Comparison of ENCODE assay signal across 7 mouse cellular contexts in the genomic region with DNA sequence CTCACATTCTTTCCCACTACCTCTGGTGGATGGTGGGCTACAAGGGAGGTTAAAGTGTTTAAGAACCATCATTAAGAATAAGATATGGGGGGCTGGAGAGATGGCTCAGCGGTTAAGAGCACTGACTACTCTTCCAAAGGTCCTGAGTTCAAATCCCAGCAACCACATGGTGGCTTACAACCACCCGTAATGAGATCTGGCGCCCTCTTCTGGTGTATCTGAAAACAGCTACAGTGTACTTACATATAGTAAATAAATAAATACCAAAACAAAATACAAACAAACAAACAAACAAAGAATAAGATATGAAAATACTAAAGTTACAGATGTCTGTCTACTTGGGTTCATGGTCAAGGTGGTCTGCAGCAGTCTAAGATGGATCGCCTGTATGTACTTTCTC. TPM values are rescaled to one million over a fixed set of nuclear protein-coding genes. Genes with fewer than 3 reads are reported as not detected.
DNase-seq lines count a peak whose midpoint lies in the region; ATAC-seq and TF ChIP-seq lines count a peak whose summit lies in the region.
"Not testable (repeated sequence)": the region's sequence is repeated elsewhere in the genome, so short reads cannot be mapped to it uniquely, and the experiment has no call there.

No protein-coding gene starts in this region.

- not testable (repeated sequence) for H3K36me3 ChIP-seq in E14TG2a.4 (ENCODE audit: insufficient read depth, low read length); heart, adult 2 months (ENCODE audit: control insufficient read depth, insufficient read depth, low read length); liver, postnatal 0 days (replicated peaks; ENCODE audit: insufficient read depth, low read length); midbrain, postnatal 0 days (ENCODE audit: insufficient read depth, low read length); spleen, adult 2 months (ENCODE audit: control insufficient read depth, insufficient read depth, low read length)

- TF ChIP-seq CTCF in E14TG2a.4 (conservative IDR thresholded peaks at IDR 0.05; ENCODE audit: low read length) = peak; percentile 30; the same call in 1 of the 2 replicates
- peak; percentile 52 for TF ChIP-seq CTCF in heart, adult 2 months (IDR thresholded peaks at IDR 0.05)
- peak; percentile 27 for TF ChIP-seq CTCF in left cerebral cortex, adult 2 months (IDR thresholded peaks at IDR 0.05)
- peak; percentile 29; the same call in 1 of the 2 replicates for TF ChIP-seq CTCF in liver, postnatal 0 days (IDR thresholded peaks at IDR 0.05; ENCODE audit: low read depth)
- TF ChIP-seq CTCF in midbrain, postnatal 0 days (IDR thresholded peaks at IDR 0.05) = 0 out of 2 replicates have a peak, but pooled peaks have one; percentile 5
- not testable (repeated sequence) for TF ChIP-seq CTCF in spleen, adult 2 months (IDR thresholded peaks at IDR 0.05; ENCODE audit: extremely low read depth, insufficient read depth, insufficient read length, insufficient replicate concordance)

- not testable (repeated sequence) for TF ChIP-seq POLR2A in heart, adult 2 months (IDR thresholded peaks at IDR 0.05; ENCODE audit: insufficient read depth, low read depth, low read length); spleen, adult 2 months (IDR thresholded peaks at IDR 0.05; ENCODE audit: low read depth, low read length)

- TF ChIP-seq EP300 in heart, adult 2 months (IDR thresholded peaks at IDR 0.05; ENCODE audit: insufficient read depth, low read depth, low read length); liver, postnatal 0 days (IDR thresholded peaks at IDR 0.05; ENCODE audit: low read depth): not testable (repeated sequence)

- DNase-seq in heart, adult 2 months; left cerebral cortex, adult 2 months (ENCODE audit: extremely low spot score in 1 of 2, low spot score in 2 of 2); liver, postnatal 0 days; midbrain, postnatal 0 days (ENCODE audit: low spot score); spleen, adult 2 months (ENCODE audit: low read depth in 1 of 2, low spot score in 2 of 2): not testable (repeated sequence)
- peak; percentile 51 for DNase-seq in thymus, postnatal 14 days

- not testable (repeated sequence) for H3K27ac ChIP-seq in heart, adult 2 months; left cerebral cortex, adult 2 months; liver, postnatal 0 days (ENCODE audit: low read depth); midbrain, postnatal 0 days (ENCODE audit: low read depth, low read length)
- peak overlapping the region; percentile 99 for H3K27ac ChIP-seq in spleen, adult 2 months (ENCODE audit: insufficient read depth, low read length)

- intact Hi-C loops in heart, adult 2 months (cut with DNase I) = loop anchor here (5.0 kb wide), 1 partner anchor 49 kb away; no protein-coding TSS in a partner anchor
- intact Hi-C loops in left cerebral cortex, adult 2 months (cut with DNase I) = not testable (repeated sequence)

- H3K4me2 ChIP-seq in liver, postnatal 0 days (ENCODE audit: low read depth, low read length); midbrain, postnatal 0 days (ENCODE audit: low read depth, low read length, poor library complexity, severe bottlenecking): not testable (repeated sequence)

- 81% methylated on average over 4 of the region's 4 CpGs for WGBS in heart, adult 2 months
- 89% methylated on average over 4 of the region's 4 CpGs for WGBS in liver, postnatal 0 days (ENCODE audit: insufficient replicate concordance)
- WGBS in midbrain, postnatal 0 days = 94% methylated on average over 4 of the region's 4 CpGs
- 90% methylated on average over 4 of the region's 4 CpGs for WGBS in spleen, adult 2 months

- H3K4me1 ChIP-seq in E14TG2a.4 (replicated peaks; ENCODE audit: low read depth, low read length); liver, postnatal 0 days (ENCODE audit: insufficient read depth); midbrain, postnatal 0 days (ENCODE audit: insufficient read depth, low read length): not testable (repeated sequence)
- peaks cover 24% of the 10 kb centered on the region for H3K4me1 ChIP-seq in heart, adult 2 months (ENCODE audit: control insufficient read depth, insufficient read depth, low read length)
- H3K4me1 ChIP-seq in spleen, adult 2 months (ENCODE audit: control insufficient read depth, insufficient read depth, insufficient read length) = peaks cover 40% of the 10 kb centered on the region

- H3K9ac ChIP-seq in heart, adult 2 months (ENCODE audit: low read depth, low read length); liver, postnatal 0 days (replicated peaks); midbrain, postnatal 0 days (replicated peaks; ENCODE audit: low read length, poor library complexity, severe bottlenecking): not testable (repeated sequence)

- not testable (repeated sequence) for H3K9me3 ChIP-seq in E14TG2a.4 (ENCODE audit: low read length); liver, postnatal 0 days (ENCODE audit: low read length); midbrain, postnatal 0 days (ENCODE audit: low read length)

- not testable (repeated sequence) for H3K27me3 ChIP-seq in E14TG2a.4 (ENCODE audit: insufficient read depth, low read length); heart, adult 2 months (ENCODE audit: control insufficient read depth, insufficient read depth, low read length); liver, postnatal 0 days (ENCODE audit: insufficient read depth, low read length); midbrain, postnatal 0 days (ENCODE audit: insufficient read depth, low read length); spleen, adult 2 months (ENCODE audit: control insufficient read depth, insufficient read depth, low read length)

- not testable (repeated sequence) for H3K79me2 ChIP-seq in heart, adult 2 months (replicated peaks; ENCODE audit: control insufficient read depth, insufficient read depth, low read length)

- not testable (repeated sequence) for H3K4me3 ChIP-seq in E14TG2a.4 (replicated peaks; ENCODE audit: low read length); heart, adult 2 months; left cerebral cortex, adult 2 months; liver, postnatal 0 days (ENCODE audit: low read depth, low read length); midbrain, postnatal 0 days (ENCODE audit: low read depth, low read length); spleen, adult 2 months (ENCODE audit: extremely low read depth, insufficient read depth, insufficient read length)

- not testable (repeated sequence) for ATAC-seq in liver, postnatal 0 days; midbrain, postnatal 0 days (ENCODE audit: low FRiP score)

RNA-seq across cellular contexts. Expression of a gene that starts 31.6 kb away (rescaled TPM):
- under 1 TPM; 0.59 to 0.78 TPM for total RNA-seq in heart, adult 2 months (2021)
- polyA plus RNA-seq in heart, adult 2 months (2012; rRNA removed) = 0.27 and 0.53 TPM in 2 replicates
- 1 to 10 TPM; 1.2 to 1.6 TPM for total RNA-seq in left cerebral cortex, adult 2 months (2021)
- polyA plus RNA-seq in liver, postnatal 0 days (2015; fragmentation: Nextera tagmentation; extraction: Ambion mirVana) = 5.0 and 5.7 TPM in 2 replicates
- 6.4 and 6.6 TPM in 2 replicates for total RNA-seq in midbrain, postnatal 0 days (2014; rRNA removed)
- polyA plus RNA-seq in midbrain, postnatal 0 days (2015; fragmentation: Nextera tagmentation; extraction: Ambion mirVana) = 3.8 TPM in 2 replicates
- 2.9 and 5.5 TPM in 2 replicates for polyA plus RNA-seq in spleen, adult 2 months (2012; rRNA removed)

RNA-seq across cellular contexts. Expression of a gene that starts 58.4 kb away (rescaled TPM):
- total RNA-seq in heart, adult 2 months (2021) = 10 to 100 TPM; 15.2 to 17.5 TPM
- polyA plus RNA-seq in heart, adult 2 months (2012; rRNA removed) = 21.6 and 21.9 TPM in 2 replicates
- 10 to 100 TPM; 20.6 to 20.9 TPM for total RNA-seq in left cerebral cortex, adult 2 months (2021)
- polyA plus RNA-seq in liver, postnatal 0 days (2015; fragmentation: Nextera tagmentation; extraction: Ambion mirVana) = 2.7 and 3.6 TPM in 2 replicates
- total RNA-seq in midbrain, postnatal 0 days (2014; rRNA removed) = 24.7 and 26.9 TPM in 2 replicates
- polyA plus RNA-seq in midbrain, postnatal 0 days (2015; fragmentation: Nextera tagmentation; extraction: Ambion mirVana) = 9.7 and 11.4 TPM in 2 replicates
- 19.7 and 20.3 TPM in 2 replicates for polyA plus RNA-seq in spleen, adult 2 months (2012; rRNA removed)
